28 mouse cellular contexts compared by ENCODE assay signal in genomic region chr12:56437975-56438374, GRCm38 (mm10).
"Had no signal": no experiment of that assay in that cellular context is flagged by ENCODE, and none has a peak within 500 bp of the region (broad histone marks: within the 10 kb centered on the region; RNA-seq: fewer than 3 reads in every experiment).

No protein-coding gene starts in this region.

- H3K9ac ChIP-seq: embryonic facial prominence, embryonic 12.5 days; embryonic facial prominence, embryonic 13.5 days; embryonic facial prominence, embryonic 15.5 days; forebrain, embryonic 12.5 days; forebrain, embryonic 13.5 days; forebrain, embryonic 15.5 days; forebrain, postnatal 0 days had no signal

- H3K27me3 ChIP-seq: embryonic facial prominence, embryonic 12.5 days; embryonic facial prominence, embryonic 13.5 days; embryonic facial prominence, embryonic 15.5 days had no signal

- H3K36me3 ChIP-seq: embryonic facial prominence, embryonic 10.5 days; embryonic facial prominence, embryonic 12.5 days; embryonic facial prominence, embryonic 13.5 days; embryonic facial prominence, embryonic 15.5 days; forebrain, embryonic 10.5 days; forebrain, embryonic 12.5 days; forebrain, embryonic 15.5 days had no signal

- H3K9me3 ChIP-seq: embryonic facial prominence, embryonic 10.5 days; embryonic facial prominence, embryonic 12.5 days; embryonic facial prominence, embryonic 13.5 days; embryonic facial prominence, embryonic 15.5 days; forebrain, embryonic 10.5 days; forebrain, embryonic 12.5 days; forebrain, embryonic 13.5 days; forebrain, embryonic 15.5 days had no signal

- H3K27ac ChIP-seq: embryonic facial prominence, embryonic 10.5 days; embryonic facial prominence, embryonic 12.5 days; embryonic facial prominence, embryonic 13.5 days; embryonic facial prominence, embryonic 15.5 days; forebrain, embryonic 10.5 days; forebrain, embryonic 12.5 days; forebrain, embryonic 13.5 days; forebrain, embryonic 15.5 days; gastrocnemius, adult 2 months had no signal

- H3K4me2 ChIP-seq: embryonic facial prominence, embryonic 12.5 days; embryonic facial prominence, embryonic 13.5 days; embryonic facial prominence, embryonic 15.5 days; forebrain, embryonic 12.5 days; forebrain, embryonic 13.5 days; forebrain, embryonic 15.5 days had no signal

- H3K4me1 ChIP-seq: embryonic facial prominence, embryonic 12.5 days; embryonic facial prominence, embryonic 13.5 days; embryonic facial prominence, embryonic 15.5 days had no signal

- H3K4me3 ChIP-seq: embryonic facial prominence, embryonic 10.5 days; embryonic facial prominence, embryonic 12.5 days; embryonic facial prominence, embryonic 13.5 days; embryonic facial prominence, embryonic 15.5 days; erythroblast, embryonic 14.5 days; forebrain, embryonic 10.5 days; forebrain, embryonic 12.5 days; forebrain, embryonic 13.5 days; forebrain, embryonic 15.5 days; gastrocnemius, adult 2 months had no signal

- ATAC-seq: forebrain, embryonic 13.5 days; forebrain, embryonic 14.5 days; forebrain, embryonic 15.5 days; forebrain, embryonic 16.5 days; forebrain, postnatal 0 days had no signal

- DNase-seq: cerebellum, adult 18-20 months; cerebellum, adult 2 months; cerebellum, adult 8-10 months; cerebellum, adult 9-10 months; cerebellum, adult 9-11 months; cerebellum, postnatal 10 days; cerebellum, postnatal 14 days; cerebellum, postnatal 25 days; cerebellum, postnatal 36 days; embryo, embryonic 11 days; forebrain, postnatal 0 days; gastrocnemius, adult 2 months; gastrocnemius, postnatal 10 days; gastrocnemius, postnatal 14 days; gastrocnemius, postnatal 25 days; gastrocnemius, postnatal 36 days; heart, adult 11 months had no signal
